Mouse (Mus musculus): ENCODE measurements around the gene Dip2c.

DNA sequence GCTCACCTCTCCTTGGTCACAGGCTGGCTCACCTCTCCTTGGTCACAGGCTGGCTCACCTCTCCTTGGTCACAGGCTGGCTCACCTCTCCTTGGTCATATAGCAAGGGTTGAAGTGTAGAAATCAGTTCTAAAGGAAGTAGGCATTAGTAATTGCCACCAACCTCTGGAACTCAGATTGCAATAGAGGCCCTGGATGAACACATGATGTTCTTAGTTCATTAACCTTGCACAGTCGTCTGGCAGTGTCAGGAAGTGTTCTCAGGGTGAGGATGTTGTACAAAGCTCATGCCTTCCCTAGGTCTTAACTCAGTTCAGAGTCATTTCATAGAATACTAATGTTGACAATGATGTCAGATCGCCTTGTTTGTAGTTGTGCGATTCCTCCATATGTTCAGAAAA lies 376.7 kb downstream of the Dip2c start:
- no peak for TF ChIP-seq EP300 (optimal IDR thresholded peaks at IDR 0.05)
- TF ChIP-seq CTCF (IDR thresholded peaks at IDR 0.05; ENCODE audit: low read depth) = no peak
